Mouse (Mus musculus) stomach, embryonic 14.5 days (tissue): ENCODE results near the gene Cyb5r2. TPM values are rescaled to one million over a fixed set of nuclear protein-coding genes. Genes with fewer than 3 reads are reported as not detected.
A peak's percentile ranks its signal among the peaks of the same experiment; 100 is the strongest.

ENCODE experiments used
- ATAC-seq: fragments of 200-750 bp; cut with Nextera tagmentation; 2 replicates; pipeline ENCODE4 v1.8.0; 2017; ENCODE audit warnings: low read depth, moderate TSS enrichment; ENCODE audit not compliant: insufficient number of reproducible peaks, insufficient read depth, low FRiP score
- H3K27ac ChIP-seq: fragments of 300-500 bp; sonication (generic); 2 replicates; pipeline ENCODE4 v1.5.1; 2014; ENCODE audit warnings: mild to moderate bottlenecking, low read length, moderate library complexity, mixed read lengths
- H3K27me3 ChIP-seq: fragments of 300-500 bp; sonication (generic); 2 replicates; pipeline ENCODE4 v1.6.1; 2014; ENCODE audit warnings: low read length, control low read depth, mixed read lengths; ENCODE audit not compliant: control insufficient read depth, insufficient read depth
- H3K36me3 ChIP-seq: fragments of 300-500 bp; sonication (generic); 2 replicates; pipeline ENCODE4 v1.6.1; 2014; ENCODE audit warnings: mild to moderate bottlenecking, control low read depth, low read length, moderate library complexity, mixed read lengths; ENCODE audit not compliant: control insufficient read depth, insufficient read depth
- H3K4me1 ChIP-seq: fragments of 300-500 bp; sonication (generic); 2 replicates; pipeline ENCODE4 v1.6.1; 2014; ENCODE audit warnings: low read length, control low read depth, mixed read lengths; ENCODE audit not compliant: control insufficient read depth, insufficient read depth
- H3K4me2 ChIP-seq: fragments of 300-500 bp; sonication (generic); replicated peaks from 2 replicates; pipeline ENCODE4 v1.6.1; 2014; ENCODE audit warnings: low read depth, low read length, control low read depth
- H3K4me3 ChIP-seq: fragments of 300-500 bp; sonication (generic); 2 replicates; pipeline ENCODE4 v1.5.1; 2014; ENCODE audit warnings: low read depth, low read length, control low read depth
- H3K9ac ChIP-seq: fragments of 300-500 bp; sonication (generic); replicated peaks from 2 replicates; pipeline ENCODE4 v1.6.1; 2014; ENCODE audit warnings: low read depth, mild to moderate bottlenecking, control low read depth, low read length, moderate library complexity, mixed read lengths
- H3K9me3 ChIP-seq: fragments of 300-500 bp; sonication (generic); 2 replicates; pipeline ENCODE4 v1.6.1; 2016; ENCODE audit warnings: low read depth, low read length, control low read depth; ENCODE audit not compliant: control insufficient read depth
- WGBS: fragments of 180-500 bp; shearing (Covaris S2); extraction: QIAGEN DNeasy Blood & Tissue Kit; methylation state at CpG from one replicate; pipeline ENCODE4 v1.1.7; 2014; 5-methylcytosine and 5-hydroxymethylcytosine counted together
- polyA plus RNA-seq: library from polyadenylated mRNA; unstranded; fragments of >200 nt; fragmentation: Nextera tagmentation; extraction: Ambion mirVana; gene quantifications from 2 replicates; pipeline ENCODE4 v1.2.1, GENCODE M21; 2014

Gene Cyb5r2
- polyA plus RNA-seq, 1 experiment from 2014 or later = 0.12 TPM

GRCm38 (mm10) chr7:107744454-107744853 is 13.4 kb downstream of the Cyb5r2 start:
- Histone ChIP-seq H3K27me3 (no peaks in the 10 kb centered on the region), H3K4me3 (no peak overlapping the region), H3K36me3 (peaks cover 16% of the 10 kb centered on the region), H3K9me3 (no peaks in the 10 kb centered on the region), H3K4me2 (no peak overlapping the region), H3K27ac (no peak overlapping the region), H3K4me1 (no peaks in the 10 kb centered on the region), H3K9ac (no peak overlapping the region)
- 85% methylated on average over 4 of the region's 4 CpGs for WGBS
- no peak for ATAC-seq

- ATAC-seq = no peak
- Histone ChIP-seq H3K27ac (no peak overlapping the region), H3K27me3 (no peaks in the 10 kb centered on the region), H3K9ac (no peak overlapping the region), H3K4me1 (no peaks in the 10 kb centered on the region), H3K4me3 (no peak overlapping the region), H3K36me3 (peaks cover 16% of the 10 kb centered on the region), H3K9me3 (no peaks in the 10 kb centered on the region), H3K4me2 (no peak overlapping the region)
- WGBS = 86% methylated on average over 10 of the region's 10 CpGs
Measured at GRCm38 (mm10) chr7:107742963-107743465, 14.8 kb downstream of the Cyb5r2 start.

GRCm38 (mm10) chr7:107738726-107739125 is 19.1 kb downstream of the Cyb5r2 start:
- 44% methylated on average over 2 of the region's 2 CpGs for WGBS
- H3K4me2 ChIP-seq = no peak overlapping the region
- H3K27ac ChIP-seq = no peak overlapping the region
- no peak overlapping the region for H3K9ac ChIP-seq
- H3K4me1 ChIP-seq = no peaks in the 10 kb centered on the region
- H3K36me3 ChIP-seq = peaks cover 9% of the 10 kb centered on the region
- ATAC-seq = no peak; the same call in 1 of the 2 replicates
- no peaks in the 10 kb centered on the region for H3K9me3 ChIP-seq
- H3K27me3 ChIP-seq = no peaks in the 10 kb centered on the region
- H3K4me3 ChIP-seq = no peak overlapping the region

- Histone ChIP-seq H3K36me3 (peaks cover 5% of the 10 kb centered on the region), H3K9ac (no peak overlapping the region), H3K27me3 (no peaks in the 10 kb centered on the region), H3K4me1 (no peaks in the 10 kb centered on the region), H3K4me3 (no peak overlapping the region), H3K4me2 (no peak overlapping the region), H3K9me3 (no peaks in the 10 kb centered on the region), H3K27ac (no peak overlapping the region)
- ATAC-seq = no peak
- 77% methylated on average over 2 of the region's 2 CpGs for WGBS
Measured at GRCm38 (mm10) chr7:107733162-107733561, 24.7 kb downstream of the Cyb5r2 start.

- H3K27me3 ChIP-seq = no peaks in the 10 kb centered on the region
- no peak overlapping the region for H3K4me3 ChIP-seq
- no peak for ATAC-seq
- no peak overlapping the region for H3K4me2 ChIP-seq
- H3K27ac ChIP-seq = no peak overlapping the region
- H3K9ac ChIP-seq = no peak overlapping the region
- WGBS = 80% methylated on average over 10 of the region's 10 CpGs
- no peaks in the 10 kb centered on the region for H3K9me3 ChIP-seq
- peaks cover 5% of the 10 kb centered on the region for H3K36me3 ChIP-seq
- H3K4me1 ChIP-seq = no peaks in the 10 kb centered on the region
Measured at GRCm38 (mm10) chr7:107730587-107730986, 27.2 kb downstream of the Cyb5r2 start.

GRCm38 (mm10) chr7:107727538-107727937 is 30.3 kb downstream of the Cyb5r2 start:
- 61% methylated on average over 3 of the region's 3 CpGs for WGBS
- H3K36me3 ChIP-seq = peaks cover 10% of the 10 kb centered on the region
- H3K9ac ChIP-seq = no peak overlapping the region
- no peaks in the 10 kb centered on the region for H3K27me3 ChIP-seq
- no peak overlapping the region for H3K4me2 ChIP-seq
- no peak for ATAC-seq
- no peaks in the 10 kb centered on the region for H3K4me1 ChIP-seq
- no peak overlapping the region for H3K27ac ChIP-seq
- no peaks in the 10 kb centered on the region for H3K9me3 ChIP-seq
- H3K4me3 ChIP-seq = no peak overlapping the region

GRCm38 (mm10) chr7:107722536-107722935 is 35.3 kb downstream of the Cyb5r2 start:
- ATAC-seq = no peak
- WGBS = 87% methylated on average over 4 of the region's 4 CpGs

GRCm38 (mm10) chr7:107720771-107721170 is 37.1 kb downstream of the Cyb5r2 start:
- no peak overlapping the region for H3K9ac ChIP-seq
- ATAC-seq = no peak
- WGBS = 94% methylated on average over 1 of the region's 1 CpGs
- H3K4me2 ChIP-seq = no peak overlapping the region
- H3K27ac ChIP-seq = no peak overlapping the region
- H3K4me3 ChIP-seq = no peak overlapping the region
- H3K4me1 ChIP-seq = no peaks in the 10 kb centered on the region
- no peaks in the 10 kb centered on the region for H3K27me3 ChIP-seq
- peaks cover 5% of the 10 kb centered on the region; the same call in 1 of the 2 replicates for H3K36me3 ChIP-seq
- H3K9me3 ChIP-seq = no peaks in the 10 kb centered on the region

More at GRCm38 (mm10) chr7:107722536-107722935, 35.3 kb downstream of the Cyb5r2 start:
- peaks cover 5% of the 10 kb centered on the region; the same call in 1 of the 2 replicates for H3K36me3 ChIP-seq
- no peaks in the 10 kb centered on the region for H3K4me1 ChIP-seq
- H3K27ac ChIP-seq = no peak overlapping the region
- H3K9me3 ChIP-seq = no peaks in the 10 kb centered on the region
- H3K4me3 ChIP-seq = no peak overlapping the region
- H3K27me3 ChIP-seq = no peaks in the 10 kb centered on the region
- H3K4me2 ChIP-seq = no peak overlapping the region
- no peak overlapping the region for H3K9ac ChIP-seq

- Histone ChIP-seq H3K9me3 (no peaks in the 10 kb centered on the region), H3K4me1 (no peaks in the 10 kb centered on the region; the same call in 1 of the 2 replicates), H3K4me3 (no peak overlapping the region), H3K36me3 (no peaks in the 10 kb centered on the region; the same call in 1 of the 2 replicates), H3K9ac (no peak overlapping the region), H3K4me2 (no peak overlapping the region), H3K27me3 (no peaks in the 10 kb centered on the region), H3K27ac (no peak overlapping the region)
- peak; percentile 73; the same call in 1 of the 2 replicates for ATAC-seq
- WGBS = 81% methylated on average over 5 of the region's 5 CpGs
Measured at GRCm38 (mm10) chr7:107714067-107714466, 43.8 kb downstream of the Cyb5r2 start.
